Mouse (Mus musculus) liver, embryonic 14.5 days (tissue): ENCODE measurements around the gene Hip1. TPM values are rescaled to one million over a fixed set of nuclear protein-coding genes. Genes with fewer than 3 reads are reported as not detected.

Experiments used
- ATAC-seq: fragments of 200-750 bp; cut with Nextera tagmentation; 2 replicates; pipeline ENCODE4 v1.8.0; 2017; ENCODE audit warnings: moderate number of reproducible peaks, mild to moderate bottlenecking, moderate library complexity; ENCODE audit not compliant: insufficient read depth
- DNase-seq, 3 experiments: peaks; one replicate each; pipeline ENCODE4 v3.0.0-alpha.2; 2012 to 2013; ENCODE audit warnings: low read depth in 3 of 3, low spot score in 3 of 3
- H3K27ac ChIP-seq: fragments of 300-500 bp; sonication (generic); 2 replicates; pipeline ENCODE4 v1.5.1; 2014; ENCODE audit warnings: moderate library complexity, mild to moderate bottlenecking, control low read depth, inconsistent platforms
- H3K27me3 ChIP-seq: fragments of 300-500 bp; sonication (generic); 2 replicates; pipeline ENCODE4 v1.6.1; 2014; ENCODE audit warnings: mild to moderate bottlenecking, low read length, moderate library complexity; ENCODE audit not compliant: control insufficient read depth, insufficient read depth
- H3K36me3 ChIP-seq: fragments of 300-500 bp; sonication (generic); replicated peaks from 2 replicates; pipeline ENCODE4 v1.6.1; 2014; ENCODE audit warnings: low read depth; ENCODE audit not compliant: control insufficient read depth, insufficient read depth
- H3K4me1 ChIP-seq, 2 experiments: fragments of 200-500 bp in 1 of 2; fragments of 300-500 bp in 1 of 2; sonication (generic) in 1 of 2; replicated peaks; 2 replicates each; pipeline ENCODE4 v1.6.1; 2012 to 2014; ENCODE audit warnings: antibody characterized with exemption in 1 of 2, inconsistent platforms in 1 of 2, low read length in 1 of 2; ENCODE audit not compliant: control insufficient read depth in 2 of 2, insufficient read depth in 2 of 2
- H3K4me2 ChIP-seq: fragments of 300-500 bp; sonication (generic); 2 replicates; pipeline ENCODE4 v1.6.1; 2014; ENCODE audit warnings: low read depth, mild to moderate bottlenecking, control low read depth, moderate library complexity
- H3K4me3 ChIP-seq, 2 experiments: fragments of 200-500 bp in 1 of 2; fragments of 300-500 bp in 1 of 2; sonication (generic) in 1 of 2; 2 replicates each; pipeline ENCODE4 v1.5.1; 2012 to 2014; ENCODE audit warnings: low read depth in 2 of 2, low read length in 2 of 2, mild to moderate bottlenecking in 2 of 2, control low read depth in 1 of 2, inconsistent platforms in 1 of 2, moderate library complexity in 1 of 2; ENCODE audit not compliant: insufficient read depth in 1 of 2
- H3K9ac ChIP-seq: fragments of 300-500 bp; sonication (generic); replicated peaks from 2 replicates; pipeline ENCODE4 v1.6.1; 2014; ENCODE audit warnings: mild to moderate bottlenecking, control low read depth, moderate library complexity
- H3K9me3 ChIP-seq: fragments of 300-500 bp; sonication (generic); 2 replicates; pipeline ENCODE4 v1.6.1; 2016; ENCODE audit warnings: low read length, mixed read lengths; ENCODE audit not compliant: control insufficient read depth
- CTCF ChIP-seq: IDR thresholded peaks from 2 replicates; pipeline ENCODE4 v1.5.1; 2016; ENCODE audit warnings: antibody characterized with exemption, low read depth, control low read depth
- EP300 ChIP-seq: IDR thresholded peaks from 2 replicates; pipeline ENCODE4 v1.6.1; 2016; ENCODE audit warnings: antibody characterized with exemption, low read depth
- WGBS: fragments of 180-500 bp; shearing (Covaris S2); extraction: QIAGEN DNeasy Blood & Tissue Kit; methylation state at CpG from one replicate; pipeline ENCODE4 v1.1.7; 2014; ENCODE audit not compliant: insufficient replicate concordance; 5-methylcytosine and 5-hydroxymethylcytosine counted together
- polyA plus RNA-seq, 2 experiments: library from polyadenylated mRNA; depleted of rRNA in 1 of 2; stranded (reverse) in 1 of 2; unstranded in 1 of 2; fragments of >200 nt; fragmentation: Nextera tagmentation in 1 of 2; extraction: Ambion mirVana in 1 of 2; gene quantifications; 2 replicates each; pipeline versions ENCODE4 v1.2.1 to v1.2.3; 2012 to 2014

Gene Hip1
- polyA plus RNA-seq (2012; rRNA removed) (1.5 and 2.2 TPM in 2 replicates), polyA plus RNA-seq (2014; fragmentation: Nextera tagmentation; extraction: Ambion mirVana) (2.8 and 2.9 TPM in 2 replicates)

DNA sequence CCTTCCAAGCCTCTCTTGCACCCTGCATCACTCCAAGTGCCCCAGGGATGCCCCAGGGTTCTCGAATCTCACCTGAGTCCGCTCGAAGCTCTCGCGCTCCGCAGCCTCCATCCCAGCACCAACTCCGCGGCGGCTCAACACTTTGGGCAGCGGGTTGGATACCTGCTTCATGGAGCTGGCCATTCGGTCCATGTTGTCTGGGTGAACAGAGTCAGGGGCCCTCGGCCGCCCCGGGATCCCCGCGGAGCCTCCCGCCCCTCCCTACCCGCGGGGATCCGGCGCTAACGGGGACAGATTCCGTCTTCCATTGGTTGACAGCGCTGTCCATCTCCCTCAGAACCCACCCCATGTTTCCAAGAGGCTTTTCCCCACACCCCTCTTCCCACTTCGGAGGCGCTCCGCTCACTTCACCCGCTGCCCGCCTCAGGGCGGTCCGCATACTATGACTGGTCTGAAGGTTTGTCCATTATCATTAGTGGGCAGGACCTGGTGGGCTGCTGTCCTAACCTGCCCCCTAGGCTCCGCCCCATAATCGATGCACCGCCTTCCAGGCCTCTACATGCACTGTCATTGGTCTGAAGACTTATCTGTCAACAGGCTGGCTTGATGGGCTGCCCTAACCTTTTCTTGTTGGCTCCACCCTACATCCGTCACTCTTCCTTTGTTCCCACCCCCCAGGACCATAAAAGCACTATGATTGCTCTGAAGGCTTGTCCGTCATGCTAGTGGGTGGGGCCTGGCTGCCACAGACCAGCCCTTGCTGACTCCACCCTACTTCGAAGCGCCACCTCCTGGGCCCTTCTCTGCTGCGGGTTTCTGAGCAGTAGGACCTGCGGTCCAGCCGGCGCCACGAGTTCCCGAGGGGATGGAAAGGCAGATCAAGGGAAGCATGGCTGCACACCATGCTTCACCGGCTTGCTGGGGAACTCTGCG, at the start of gene Hip1:
Gene Hip1, minus strand, starts transcription at position 256 of the 933 bp plus-strand sequence.
- H3K4me1 ChIP-seq, result peaks cover 0 to 2% of the 10 kb centered on the region in 2 experiments; a peak in 1 of 4 replicates
- no peak within 1 kb of the TSS for H3K9ac ChIP-seq
- no peak within 1 kb of the TSS for H3K27ac ChIP-seq

DNA sequence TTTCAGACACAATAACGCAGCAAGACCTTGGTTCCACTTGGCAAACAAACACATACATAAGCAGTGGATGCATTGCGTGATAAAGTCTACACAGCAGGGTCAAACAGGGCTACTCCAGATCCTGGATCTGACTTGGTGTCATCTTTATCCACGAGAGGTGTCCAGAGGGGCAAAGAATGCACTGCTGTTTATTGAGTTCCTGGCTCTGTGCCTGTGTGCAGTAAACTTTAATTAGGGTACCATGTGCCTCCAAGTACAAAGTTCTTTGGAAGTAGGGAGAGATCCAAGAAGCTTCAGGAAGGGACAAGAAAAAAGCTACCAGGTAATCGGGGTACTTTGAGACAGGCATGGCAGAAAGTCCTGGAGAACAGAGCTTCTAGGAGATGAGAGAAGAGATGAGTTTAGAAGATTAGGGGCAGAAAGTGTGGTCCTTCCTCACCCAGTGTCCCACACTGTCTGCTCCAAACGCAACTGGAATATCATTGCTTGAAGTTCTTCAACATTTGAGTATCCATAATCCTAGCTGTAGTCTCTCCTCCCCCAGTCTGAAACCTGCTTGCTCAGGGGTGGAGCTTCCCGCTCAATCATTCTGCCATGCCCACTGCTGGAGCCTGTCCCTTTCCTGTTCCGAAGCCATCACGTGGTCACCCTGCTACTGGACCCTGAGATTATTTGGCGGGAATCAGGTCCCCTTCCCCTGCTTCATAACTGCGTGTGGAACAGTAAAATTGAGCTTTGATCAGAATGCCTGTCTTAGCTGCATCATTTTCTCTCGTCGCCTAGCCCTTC, 45.3 kb upstream of the Hip1 start:
- TF ChIP-seq EP300 (no peak), CTCF (no peak)
- H3K9me3 ChIP-seq, result no peaks in the 10 kb centered on the region
- H3K4me2 ChIP-seq, result no peak overlapping the region
- ATAC-seq (no peak), DNase-seq (no peak)
- H3K4me3 ChIP-seq, result no peak overlapping the region
- no peaks in the 10 kb centered on the region for H3K27me3 ChIP-seq
- H3K36me3 ChIP-seq, result no peaks in the 10 kb centered on the region
- H3K4me1 ChIP-seq, result no peaks in the 10 kb centered on the region
- whole genome bisulfite sequencing, result 54% methylated on average over 12 of the region's 12 CpGs
- no peak overlapping the region for H3K9ac ChIP-seq
- no peak overlapping the region for H3K27ac ChIP-seq

More for the DNA sequence above, at the start of gene Hip1:
- no peaks in the 10 kb centered on the region for H3K36me3 ChIP-seq
- no peaks in the 10 kb centered on the region for H3K9me3 ChIP-seq
- peak within 1 kb of the TSS; percentile 59 for H3K4me2 ChIP-seq
- ATAC-seq, result peak; percentile 97
- TF ChIP-seq EP300 (no peak), CTCF (peak; percentile 60)
- under 1% methylated on average over 46 of the region's 46 CpGs for WGBS
- peak within 1 kb of the TSS; percentile 50 to 66 for H3K4me3 ChIP-seq
- H3K27me3 ChIP-seq, result peaks cover 12% of the 10 kb centered on the region
- peak; percentile 79 to 84 (median 82) for DNase-seq

DNA sequence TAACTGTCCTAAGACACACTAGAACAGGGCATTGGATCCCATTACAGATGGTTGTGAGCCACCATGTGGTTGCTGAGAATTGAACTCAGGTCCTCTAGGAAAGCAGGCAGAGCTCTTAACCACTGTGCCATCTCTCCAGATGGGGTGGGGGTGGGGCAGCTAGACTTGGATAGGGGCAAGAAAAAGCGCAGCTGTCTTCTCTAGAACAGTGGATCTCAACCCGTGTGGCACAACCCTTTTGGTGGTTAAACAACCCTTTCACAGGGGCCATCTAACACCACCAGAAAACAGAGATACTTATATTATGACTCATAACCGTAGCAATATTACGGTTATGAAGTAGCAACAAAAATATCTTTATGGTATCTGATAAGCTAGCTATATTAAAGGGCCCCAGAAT, 42.8 kb upstream of the Hip1 start:
- no peaks in the 10 kb centered on the region for H3K27me3 ChIP-seq
- WGBS, result 69% methylated on average over 4 of the region's 4 CpGs
- ATAC-seq (no peak), DNase-seq (no peak)
- no peak for TF ChIP-seq EP300
- no peak for TF ChIP-seq CTCF
- no peak overlapping the region for H3K4me2 ChIP-seq
- H3K27ac ChIP-seq, result no peak overlapping the region
- no peaks in the 10 kb centered on the region for H3K9me3 ChIP-seq
- H3K36me3 ChIP-seq, result no peaks in the 10 kb centered on the region
- no peak overlapping the region for H3K4me3 ChIP-seq
- no peaks in the 10 kb centered on the region for H3K4me1 ChIP-seq
- H3K9ac ChIP-seq, result no peak overlapping the region

DNA sequence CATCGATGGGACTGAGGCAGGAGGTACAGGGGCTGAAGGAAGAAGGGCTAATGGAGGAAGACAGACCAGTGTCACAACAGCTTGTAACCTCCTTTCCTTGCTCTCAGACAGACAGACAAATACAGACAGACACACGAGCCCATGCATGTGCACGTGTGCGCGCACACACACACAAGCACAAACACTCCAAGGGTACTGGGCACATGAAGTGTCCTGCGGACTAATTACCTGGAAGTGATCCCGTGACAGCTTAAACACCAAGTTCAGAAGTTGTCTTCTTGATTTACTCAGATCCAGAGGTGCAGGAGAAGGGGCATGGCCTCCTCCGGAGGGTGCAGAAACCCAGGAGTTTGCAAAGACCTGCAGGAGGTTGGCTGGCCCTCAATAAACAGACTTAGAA, 40.8 kb upstream of the Hip1 start:
- TF ChIP-seq EP300, result no peak
- no peak for TF ChIP-seq CTCF
- no peaks in the 10 kb centered on the region for H3K27me3 ChIP-seq
- H3K4me2 ChIP-seq, result no peak overlapping the region
- no peak overlapping the region for H3K27ac ChIP-seq
- no peaks in the 10 kb centered on the region for H3K9me3 ChIP-seq
- no peak overlapping the region for H3K9ac ChIP-seq
- no peak overlapping the region for H3K4me3 ChIP-seq
- DNase-seq, result no peak
- no peaks in the 10 kb centered on the region for H3K4me1 ChIP-seq
- no peak for ATAC-seq
- WGBS, result 62% methylated on average over 8 of the region's 8 CpGs
- H3K36me3 ChIP-seq, result no peaks in the 10 kb centered on the region

DNA sequence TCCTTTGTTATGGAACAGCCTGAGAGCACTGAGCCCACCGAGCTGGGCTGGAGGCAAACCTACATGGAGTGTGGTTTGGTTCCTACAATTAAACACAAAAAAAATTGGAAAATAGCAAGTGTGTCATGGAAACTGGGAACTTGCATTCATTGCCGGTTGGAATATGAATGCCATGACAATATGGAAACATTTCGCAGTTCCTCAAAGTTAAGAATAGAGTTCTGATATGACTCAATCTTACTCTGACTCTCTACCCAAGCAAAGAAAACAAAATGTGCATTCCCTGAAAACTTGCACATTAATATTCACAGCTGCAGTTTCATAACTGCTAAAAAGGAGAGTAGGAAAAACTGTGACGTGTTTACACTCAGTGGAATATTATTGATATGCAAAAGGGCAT, 37.4 kb upstream of the Hip1 start:
- TF ChIP-seq CTCF, result no peak
- no peak for TF ChIP-seq EP300
- Histone ChIP-seq H3K4me3 (no peak overlapping the region), H3K4me1 (no peaks in the 10 kb centered on the region), H3K36me3 (no peaks in the 10 kb centered on the region), H3K27ac (no peak overlapping the region), H3K4me2 (no peak overlapping the region), H3K9ac (no peak overlapping the region), H3K27me3 (no peaks in the 10 kb centered on the region), H3K9me3 (no peaks in the 10 kb centered on the region)
- DNase-seq, result no peak
- ATAC-seq, result no peak
- 68% methylated on average over 4 of the region's 4 CpGs for WGBS
